Mouse (Mus musculus): ENCODE measurements around the gene Nkx2-3. TPM values are rescaled to one million over a fixed set of nuclear protein-coding genes. Genes with fewer than 3 reads are reported as not detected.
A peak's percentile ranks its signal among the peaks of the same experiment; 100 is the strongest.

Gene Nkx2-3
- not detected for total RNA-seq (2021)
- long read RNA-seq, experiment 1 = 0 reads
- long read RNA-seq, experiment 2 = 0 reads

DNA sequence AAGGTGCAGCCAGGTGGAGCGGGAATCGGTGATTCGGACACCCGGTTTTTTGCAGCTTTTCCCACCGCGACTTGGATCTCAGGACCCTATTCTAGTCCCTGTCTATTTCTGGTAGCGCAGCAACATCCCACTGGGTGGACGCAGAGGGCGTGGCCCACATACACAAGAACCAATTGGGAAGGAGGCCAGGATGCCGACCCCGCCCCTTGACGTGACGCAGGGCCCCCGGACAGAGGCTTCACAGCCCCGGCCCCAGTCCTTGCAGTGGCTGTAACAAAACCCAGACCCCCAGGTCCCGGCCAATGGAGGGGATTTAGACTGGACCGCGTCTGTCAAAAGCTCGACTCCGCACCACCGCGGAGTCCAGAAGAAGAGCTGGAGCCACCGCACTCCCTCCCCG lies at the start of gene Nkx2-3:
Gene Nkx2-3, plus strand, starts transcription at position 275 of the 400 bp plus-strand sequence.
- intact Hi-C loops (cut with DNase I) = no loop called here
- no peak for DNase-seq

DNA sequence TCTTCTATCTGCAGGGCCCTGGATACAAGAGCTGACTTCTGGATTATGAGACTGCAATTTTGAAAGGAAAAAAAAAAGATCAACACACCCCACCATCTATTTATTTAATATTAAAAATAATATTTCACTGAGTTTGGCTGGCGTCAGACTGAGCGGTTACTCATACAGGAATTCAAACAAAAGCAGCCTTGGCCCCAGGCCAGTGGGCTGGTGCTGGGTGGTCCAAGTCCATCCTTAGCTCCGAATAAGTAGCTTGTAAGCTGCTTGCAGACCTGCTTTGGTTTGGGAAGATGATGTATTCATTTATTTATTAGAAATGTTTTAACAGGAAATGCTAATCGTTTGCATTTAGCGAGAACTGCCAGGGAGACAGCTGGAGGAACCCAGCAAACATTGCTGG lies 49.0 kb upstream of the Nkx2-3 start:
- peak; percentile 37 to 50 for DNase-seq
- intact Hi-C loops (cut with DNase I) = no loop called here

GRCm38 (mm10) chr19:43568298-43568697 lies 43.8 kb upstream of the Nkx2-3 start:
- DNase-seq = no peak
- intact Hi-C loops (cut with DNase I) = no loop called here

GRCm38 (mm10) chr19:43569133-43569532 lies 43.0 kb upstream of the Nkx2-3 start:
- no peak for DNase-seq
- intact Hi-C loops (cut with DNase I) = no loop called here

- intact Hi-C loops (cut with DNase I) = loop anchor here (2.0 to 5.0 kb wide), 3 partner anchors 39 to 94 kb away; no protein-coding TSS in a partner anchor
- DNase-seq = peak; percentile 75 to 86
Measured at GRCm38 (mm10) chr19:43570831-43571790, 41.0 kb upstream of the Nkx2-3 start.

- DNase-seq = no peak
- intact Hi-C loops (cut with DNase I) = no loop called here
Measured at GRCm38 (mm10) chr19:43579081-43579796, 32.9 kb upstream of the Nkx2-3 start.

- DNase-seq = no peak
- intact Hi-C loops (cut with DNase I) = no loop called here
Measured at GRCm38 (mm10) chr19:43581185-43581584, 30.9 kb upstream of the Nkx2-3 start.

DNA sequence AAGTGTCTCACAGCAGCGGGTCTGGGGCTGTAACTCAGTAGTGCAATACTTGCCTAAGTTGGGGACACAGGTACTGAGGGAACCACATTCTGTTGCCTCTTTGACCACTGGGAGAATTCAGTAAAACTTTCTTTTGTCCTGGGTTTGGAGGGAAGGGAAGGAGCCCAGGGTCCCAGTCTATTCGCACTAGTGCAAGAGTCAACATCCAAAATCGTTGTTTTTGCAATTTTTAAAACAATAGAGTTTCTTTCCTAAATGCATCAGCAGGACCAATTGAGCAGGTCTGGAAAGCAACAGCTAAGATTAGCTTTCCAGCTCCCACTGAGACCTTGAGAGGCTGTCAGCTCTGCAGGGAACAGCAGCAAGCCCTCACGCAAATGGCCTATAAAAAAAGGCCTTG lies 28.9 kb upstream of the Nkx2-3 start:
- DNase-seq = no peak
- intact Hi-C loops (cut with DNase I) = no loop called here

- no peak for DNase-seq
- intact Hi-C loops (cut with DNase I) = no loop called here
Measured at GRCm38 (mm10) chr19:43583595-43583994, 28.5 kb upstream of the Nkx2-3 start.

DNA sequence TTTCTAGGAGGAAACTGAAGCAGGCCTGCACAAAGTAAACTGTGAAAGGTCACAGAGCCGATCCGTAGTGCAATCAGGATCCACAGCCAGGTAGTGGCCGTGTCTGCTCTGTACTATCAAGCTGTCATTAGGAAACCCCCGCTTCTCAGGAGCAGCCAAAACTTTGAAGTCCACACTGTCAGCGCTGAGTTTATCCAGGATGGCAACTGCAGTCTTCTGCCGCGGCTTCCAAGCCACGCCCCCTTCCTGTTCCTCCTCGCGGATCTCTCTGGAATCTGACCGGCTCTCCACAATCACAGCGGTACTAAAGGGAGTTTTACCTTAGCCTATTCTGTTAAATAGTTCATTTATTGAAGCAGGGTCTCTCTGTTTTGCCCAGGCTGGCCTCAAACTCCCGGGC lies 27.3 kb upstream of the Nkx2-3 start:
- peak; percentile 36 for DNase-seq
- intact Hi-C loops (cut with DNase I) = no loop called here

GRCm38 (mm10) chr19:43592026-43592425 lies 20.1 kb upstream of the Nkx2-3 start:
- intact Hi-C loops (cut with DNase I) = no loop called here

DNA sequence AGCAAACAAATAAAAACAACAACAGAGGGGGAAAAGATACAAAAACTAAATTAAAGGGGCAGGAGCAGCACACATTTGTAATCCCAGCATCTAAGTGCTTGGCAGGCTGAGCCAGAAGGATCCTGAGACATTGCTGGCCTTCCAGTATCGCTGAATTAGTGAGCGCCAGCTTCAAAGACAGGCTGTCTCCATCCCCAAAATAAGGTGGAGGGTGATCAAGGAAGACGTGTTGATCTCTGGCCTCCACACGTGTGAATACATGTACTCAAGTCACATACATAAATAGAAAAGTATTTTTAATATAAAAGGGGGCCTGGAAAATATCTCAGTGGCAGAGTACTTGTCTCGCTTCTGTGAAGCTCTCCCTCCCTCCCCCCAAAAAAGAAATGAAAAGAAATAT lies 15.1 kb upstream of the Nkx2-3 start:
- no peak for DNase-seq
- intact Hi-C loops (cut with DNase I) = no loop called here

More at GRCm38 (mm10) chr19:43592026-43592425, 20.1 kb upstream of the Nkx2-3 start:
- DNase-seq = no peak

DNA sequence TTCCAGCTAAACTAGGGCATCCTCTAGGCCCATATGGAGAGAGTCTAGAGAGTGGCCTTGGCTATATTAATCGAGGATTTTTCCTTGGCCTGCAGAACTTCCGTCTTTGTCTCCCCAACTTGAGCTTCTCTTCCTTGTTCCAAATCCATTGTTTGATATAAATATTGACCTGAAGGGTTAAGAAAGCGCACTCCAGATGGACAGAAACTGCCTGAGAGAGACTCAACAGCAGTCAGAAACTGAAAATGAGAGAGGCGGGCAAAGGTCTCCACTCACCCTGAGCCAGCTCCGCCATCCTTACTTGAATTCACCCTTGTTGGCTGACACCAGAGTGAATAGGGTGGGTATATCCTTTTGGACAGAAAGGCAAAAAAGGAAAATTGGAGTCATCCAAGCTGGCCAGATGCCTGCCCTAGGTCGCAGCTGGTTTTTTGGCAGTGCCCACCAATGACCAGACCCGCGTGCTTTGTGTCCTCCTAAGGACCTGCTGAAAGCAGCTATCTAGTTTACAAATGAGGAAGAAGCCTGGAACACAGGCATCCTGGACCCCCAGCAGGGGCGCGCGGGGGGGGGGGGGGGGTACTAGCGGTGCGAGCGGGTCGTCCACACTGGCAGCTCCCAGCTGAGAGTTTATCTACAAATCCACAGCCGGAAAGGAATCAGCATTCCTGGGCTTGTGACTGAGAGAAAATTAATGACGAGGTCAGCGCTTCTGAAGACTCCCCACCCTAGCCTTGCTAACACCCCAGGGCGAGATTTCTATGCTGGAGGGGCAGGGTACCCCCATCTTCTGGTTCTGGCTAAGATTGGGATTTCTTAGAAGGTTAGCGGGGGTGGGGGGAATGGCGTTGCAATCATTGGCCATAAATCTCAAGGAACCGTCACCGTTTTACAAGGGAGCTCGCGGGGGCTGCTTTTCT lies 13.1 kb upstream of the Nkx2-3 start:
- DNase-seq = no peak
- intact Hi-C loops (cut with DNase I) = no loop called here

- intact Hi-C loops (cut with DNase I) = no loop called here
Measured at GRCm38 (mm10) chr19:43599776-43600544, 12.2 kb upstream of the Nkx2-3 start.

GRCm38 (mm10) chr19:43600545-43601331 lies 11.4 kb upstream of the Nkx2-3 start:
- no peak for DNase-seq
- intact Hi-C loops (cut with DNase I) = no loop called here

More at GRCm38 (mm10) chr19:43599776-43600544, 12.2 kb upstream of the Nkx2-3 start:
- DNase-seq = no peak

DNA sequence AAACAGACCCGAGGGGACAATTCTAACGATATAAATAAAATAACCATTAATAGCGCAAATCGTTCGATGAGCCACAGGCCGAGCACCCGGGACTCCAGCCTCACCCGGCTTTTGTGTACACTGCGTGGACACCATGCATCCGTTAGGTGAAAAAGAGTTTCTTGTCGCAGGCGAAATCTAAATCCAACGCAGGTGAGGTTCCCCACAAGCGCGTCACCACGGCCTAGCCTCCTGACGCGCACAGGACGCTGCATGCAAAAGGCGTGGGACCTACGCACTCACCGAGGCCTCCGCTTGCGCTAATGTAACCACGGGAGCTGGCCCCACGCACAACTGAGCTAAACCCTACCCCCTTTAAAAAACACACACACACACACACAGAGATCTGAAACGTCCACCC lies 10.7 kb upstream of the Nkx2-3 start:
- no peak for DNase-seq
- intact Hi-C loops (cut with DNase I) = no loop called here

- DNase-seq = no peak
- intact Hi-C loops (cut with DNase I) = no loop called here
Measured at GRCm38 (mm10) chr19:43601996-43602590, 10.0 kb upstream of the Nkx2-3 start.

GRCm38 (mm10) chr19:43603521-43603920 lies 8.6 kb upstream of the Nkx2-3 start:
- no peak for DNase-seq
- intact Hi-C loops (cut with DNase I) = no loop called here
